Mouse (Mus musculus): ENCODE data around the gene Grhl1.

The Grhl1 gene

GRCm38 (mm10) chr12:24645901-24646300 is 73.8 kb downstream of the Grhl1 start:
- no peak for DNase-seq (ENCODE audit: low spot score)

- DNase-seq (ENCODE audit: low spot score): no peak
Observed at GRCm38 (mm10) chr12:24648094-24648493, 76.0 kb downstream of the Grhl1 start.

- DNase-seq (ENCODE audit: low spot score): no peak
Observed at GRCm38 (mm10) chr12:24650415-24651062, 78.5 kb downstream of the Grhl1 start.

DNA sequence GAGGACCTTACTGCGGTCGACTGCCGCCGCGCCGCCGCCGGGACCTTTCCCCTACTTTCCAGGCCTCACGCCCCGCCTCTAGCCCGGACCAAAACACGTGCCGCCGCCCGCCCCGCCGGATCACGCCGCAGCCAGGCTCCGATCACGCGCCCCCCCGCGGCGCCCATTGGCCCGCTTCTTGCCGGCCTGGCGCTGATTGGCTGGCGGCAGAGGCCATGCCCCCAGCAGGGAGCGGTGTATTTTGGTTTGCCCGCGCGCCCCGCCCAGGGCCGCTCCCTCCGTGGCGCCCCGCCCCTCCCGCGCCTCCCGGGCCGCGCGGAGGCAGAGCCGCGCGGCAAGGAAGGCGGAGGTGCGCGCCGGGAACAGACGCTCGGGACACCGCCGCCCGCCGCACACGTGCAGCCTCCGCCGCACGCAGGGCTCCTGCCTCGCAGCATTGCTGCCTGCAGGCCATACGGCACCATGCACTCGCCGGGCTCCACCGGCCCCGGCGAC is 79.0 kb downstream of the Grhl1 start, which contains the start of gene Klf11:
Gene Klf11, plus strand, starts transcription at position 212 of the 495 bp plus-strand sequence.
- DNase-seq (ENCODE audit: low spot score): peak; percentile 96

DNA sequence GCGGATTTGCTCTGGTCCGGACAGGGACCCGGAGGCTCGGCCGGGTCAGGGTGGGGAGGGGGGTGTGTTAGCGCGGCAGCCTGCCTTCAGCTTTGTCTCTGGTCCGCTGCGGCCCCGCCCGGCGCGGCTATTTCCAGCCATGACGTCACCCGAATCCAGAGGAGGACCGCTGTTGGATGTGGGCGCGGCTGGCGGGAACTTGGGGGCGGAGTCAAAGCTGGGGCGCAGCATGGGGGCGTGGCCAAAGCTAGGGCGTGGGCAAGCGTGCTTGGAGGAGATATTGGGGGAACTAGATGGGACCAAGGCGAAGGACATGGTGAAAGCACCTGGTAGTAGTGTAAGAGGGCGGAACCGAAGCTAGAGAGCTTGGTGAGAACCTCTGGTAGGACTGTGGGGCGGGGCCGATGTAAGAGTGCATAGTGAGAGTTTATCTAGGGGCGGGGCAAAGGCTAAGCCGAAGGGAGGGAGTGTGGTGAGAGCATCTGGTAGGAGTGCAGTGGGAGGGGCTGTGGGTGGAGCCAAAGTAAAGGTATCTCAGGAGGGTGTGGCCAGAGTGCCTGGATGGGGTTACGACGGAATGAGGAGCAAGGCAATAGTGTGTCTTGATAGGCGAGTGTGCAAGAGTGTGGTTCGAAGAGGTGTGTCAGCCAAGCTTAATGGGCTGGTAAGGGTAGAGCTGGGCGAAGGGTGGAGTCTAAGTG is 79.7 kb downstream of the Grhl1 start:
- peak; percentile 96 for DNase-seq (ENCODE audit: low spot score)

- no peak for DNase-seq (ENCODE audit: low spot score)
Observed at GRCm38 (mm10) chr12:24654065-24654862, 82.2 kb downstream of the Grhl1 start.

DNA sequence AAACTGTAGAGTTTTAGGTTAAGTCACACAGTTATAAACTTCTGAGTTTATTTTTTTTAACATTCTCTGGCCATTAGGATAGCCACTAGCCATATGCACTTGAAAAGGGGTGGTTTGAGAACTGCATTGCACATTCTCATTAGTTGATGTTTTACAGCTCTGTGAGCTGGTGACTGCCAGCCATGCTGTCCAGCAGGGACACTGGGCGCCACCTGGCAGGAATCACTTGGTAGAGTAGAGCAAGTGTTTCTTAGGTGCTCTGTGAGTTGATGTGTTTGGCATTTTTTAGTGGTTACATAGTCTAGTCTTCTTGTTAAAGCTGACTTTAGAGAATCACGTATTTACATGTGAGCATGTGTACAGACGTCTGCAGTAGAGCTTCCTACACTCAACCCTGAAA is 84.4 kb downstream of the Grhl1 start:
- DNase-seq (ENCODE audit: low spot score): no peak

- no peak for DNase-seq (ENCODE audit: low spot score)
Observed at GRCm38 (mm10) chr12:24658998-24659397, 86.9 kb downstream of the Grhl1 start.

DNA sequence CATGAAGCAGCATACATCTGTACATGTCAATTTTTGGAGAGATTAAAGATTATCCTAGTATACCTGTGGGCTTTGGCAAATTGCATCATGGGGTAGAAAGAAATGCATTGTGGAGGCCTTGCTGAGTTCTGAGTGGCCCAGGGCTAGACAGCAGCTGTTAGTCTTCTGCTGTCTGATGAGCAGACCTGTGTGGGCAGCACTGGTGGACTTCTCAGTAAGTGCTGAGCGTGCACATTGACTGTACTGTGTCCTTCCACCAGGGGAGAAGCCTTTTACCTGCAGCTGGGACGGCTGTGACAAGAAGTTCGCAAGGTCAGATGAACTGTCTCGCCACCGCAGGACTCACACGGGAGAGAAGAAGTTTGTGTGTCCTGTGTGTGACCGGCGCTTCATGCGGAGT is 87.8 kb downstream of the Grhl1 start:
- no peak for DNase-seq (ENCODE audit: low spot score)

DNA sequence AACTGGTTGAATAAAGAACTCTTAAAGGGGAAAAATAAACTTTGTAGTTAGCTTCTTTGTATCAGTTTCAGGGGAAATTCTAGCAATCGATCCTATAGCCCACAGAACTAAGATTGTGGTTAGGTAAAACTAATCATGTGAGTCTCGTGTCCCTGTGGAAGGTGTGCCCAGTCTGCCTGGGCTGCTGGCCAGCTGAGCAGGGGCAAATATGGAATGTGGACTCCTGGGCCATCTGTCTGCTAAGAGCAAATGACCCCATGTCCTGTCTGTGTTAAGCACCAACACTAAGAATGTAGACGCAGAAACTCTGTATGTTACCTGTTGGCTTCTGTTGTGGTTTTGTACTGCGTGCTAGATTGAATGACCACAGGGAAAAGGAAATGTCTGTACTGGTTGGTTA is 89.0 kb downstream of the Grhl1 start:
- DNase-seq (ENCODE audit: low spot score): no peak

GRCm38 (mm10) chr12:24662131-24662530 is 90.0 kb downstream of the Grhl1 start:
- no peak for DNase-seq (ENCODE audit: low spot score)
